Mouse (Mus musculus): ENCODE measurements at regions not wholly inside any gene's neighbourhood (a gene's known extent, or its start where the extent isn't known, plus 50 kb on each side); places are given as distances from the start of the nearest gene placed in this dataset.

DNA sequence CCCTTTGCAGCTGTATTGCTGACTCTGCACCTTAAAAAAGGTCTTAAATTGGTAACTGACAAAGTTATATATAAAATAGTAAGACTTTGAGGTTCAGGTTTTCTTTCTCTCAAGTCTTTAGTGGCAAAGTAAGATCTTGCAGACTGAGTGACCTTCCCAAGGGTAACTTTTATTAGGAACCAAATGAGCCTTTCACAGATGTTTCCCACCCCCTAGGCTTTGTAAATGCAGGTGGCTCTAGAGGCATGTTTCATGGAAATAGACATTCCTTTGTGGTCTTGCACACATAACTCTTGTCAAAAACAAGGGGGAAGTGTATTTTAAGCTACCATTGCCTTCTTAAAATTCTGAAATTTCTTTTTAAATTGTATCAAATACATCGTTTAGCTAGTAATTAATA, 1125.0 kb downstream of the D3Ertd751e start:
- H3K27ac ChIP-seq = no peak overlapping the region
- H3K4me2 ChIP-seq (replicated peaks) = no peak overlapping the region
- H3K27me3 ChIP-seq (replicated peaks) = no peaks in the 10 kb centered on the region
- H3K9ac ChIP-seq = no peak overlapping the region
- ATAC-seq (ENCODE audit: low FRiP score, low read depth) = no peak
- no peaks in the 10 kb centered on the region for H3K9me3 ChIP-seq
- no peak overlapping the region for H3K4me3 ChIP-seq
- no peaks in the 10 kb centered on the region for H3K4me1 ChIP-seq
- no peaks in the 10 kb centered on the region for H3K36me3 ChIP-seq
- WGBS = 84% methylated on average over 1 of the region's 1 CpGs

DNA sequence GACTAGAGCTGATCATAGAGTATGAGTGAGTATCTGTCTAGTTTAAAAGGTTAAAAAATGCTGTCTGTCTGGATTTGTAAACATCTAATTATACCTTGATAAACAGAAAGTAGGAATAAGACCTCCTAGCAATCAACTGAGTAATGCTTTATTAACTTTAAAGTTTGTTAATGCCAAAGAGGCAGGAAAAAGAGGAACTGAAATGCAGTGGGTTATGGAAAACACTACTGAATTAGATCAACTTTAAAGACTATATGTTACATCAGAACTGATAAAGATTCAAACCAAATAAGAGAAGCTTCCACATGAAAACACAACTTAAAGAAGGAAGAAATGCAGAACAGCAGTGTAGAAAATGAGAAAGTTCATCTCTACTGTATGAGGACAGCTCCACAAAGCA, 1136.6 kb downstream of the D3Ertd751e start:
- no peaks in the 10 kb centered on the region for H3K36me3 ChIP-seq
- H3K27ac ChIP-seq = no peak overlapping the region
- H3K4me3 ChIP-seq = no peak overlapping the region
- H3K4me2 ChIP-seq (replicated peaks) = no peak overlapping the region
- ATAC-seq (ENCODE audit: low FRiP score, low read depth) = no peak
- H3K9me3 ChIP-seq = peaks cover 4% of the 10 kb centered on the region; the same call in 1 of the 2 replicates
- H3K9ac ChIP-seq = no peak overlapping the region
- H3K4me1 ChIP-seq = no peaks in the 10 kb centered on the region
- H3K27me3 ChIP-seq (replicated peaks) = no peaks in the 10 kb centered on the region

DNA sequence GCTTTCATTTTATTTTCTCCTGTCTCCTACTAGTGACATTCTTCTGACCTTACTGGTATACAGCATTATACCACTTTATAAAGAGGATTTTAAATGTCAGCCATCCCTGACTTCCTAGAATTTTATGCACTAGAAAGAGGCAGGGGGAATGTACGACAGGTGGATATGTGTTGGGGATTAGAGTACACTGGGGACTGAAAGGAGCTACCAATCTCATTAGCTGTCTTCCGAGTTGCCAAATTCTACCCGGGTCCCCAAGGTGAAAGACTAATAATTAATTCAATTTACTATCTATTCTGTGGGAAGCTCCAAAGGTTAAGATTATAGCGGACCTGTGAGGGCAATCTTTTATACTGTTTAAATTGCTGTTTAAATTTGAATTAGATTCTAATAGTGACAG, 1142.1 kb downstream of the D3Ertd751e start:
- Histone ChIP-seq H3K4me1 (no peaks in the 10 kb centered on the region), H3K4me2 (replicated peaks) (no peak overlapping the region), H3K9ac (no peak overlapping the region), H3K36me3 (no peaks in the 10 kb centered on the region), H3K9me3 (peaks cover 4% of the 10 kb centered on the region; the same call in 1 of the 2 replicates), H3K27me3 (replicated peaks) (no peaks in the 10 kb centered on the region), H3K27ac (no peak overlapping the region), H3K4me3 (no peak overlapping the region)
- 80% methylated on average over 4 of the region's 4 CpGs for WGBS
- no peak for ATAC-seq (ENCODE audit: low FRiP score, low read depth)

DNA sequence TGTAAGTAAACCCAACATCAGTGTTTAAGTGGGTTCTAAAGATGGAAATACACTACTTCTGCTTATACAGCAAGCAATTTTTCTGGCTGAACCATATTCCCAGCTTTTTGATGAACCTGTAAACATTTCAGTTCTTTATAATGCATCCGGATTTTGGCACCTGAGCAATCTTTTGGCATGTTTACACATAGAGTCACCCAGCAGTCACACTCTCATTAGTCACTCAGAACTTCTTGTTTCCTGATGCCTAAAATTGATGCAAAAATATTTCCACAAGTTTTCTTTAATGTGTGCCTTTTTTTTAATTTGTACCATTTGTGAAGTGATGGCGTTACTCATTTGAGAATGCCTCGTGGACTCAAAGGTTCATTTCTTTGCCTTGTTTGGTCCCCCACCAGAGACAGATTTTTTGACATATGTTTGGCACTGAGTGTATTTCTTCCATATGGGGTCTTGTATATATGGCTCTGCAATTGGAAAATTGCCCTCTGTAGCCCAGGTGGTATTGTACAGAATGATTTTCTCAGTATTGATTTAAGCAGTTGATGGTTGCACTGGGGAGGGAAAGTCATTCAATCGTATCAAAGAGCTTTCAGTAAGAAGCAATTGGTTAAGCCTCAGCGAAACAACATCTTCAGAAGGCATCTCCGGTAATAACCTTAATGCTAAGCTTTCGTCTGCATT, 1149.7 kb downstream of the D3Ertd751e start:
- no peaks in the 10 kb centered on the region for H3K27me3 ChIP-seq (replicated peaks)
- peak; percentile 66 for ATAC-seq (ENCODE audit: low FRiP score, low read depth)
- H3K27ac ChIP-seq = no peak overlapping the region
- no peaks in the 10 kb centered on the region for H3K4me1 ChIP-seq
- no peak overlapping the region for H3K4me2 ChIP-seq (replicated peaks)
- no peak overlapping the region for H3K4me3 ChIP-seq
- WGBS = 82% methylated on average over 7 of the region's 7 CpGs
- no peaks in the 10 kb centered on the region for H3K36me3 ChIP-seq
- H3K9ac ChIP-seq = no peak overlapping the region
- no peaks in the 10 kb centered on the region for H3K9me3 ChIP-seq

DNA sequence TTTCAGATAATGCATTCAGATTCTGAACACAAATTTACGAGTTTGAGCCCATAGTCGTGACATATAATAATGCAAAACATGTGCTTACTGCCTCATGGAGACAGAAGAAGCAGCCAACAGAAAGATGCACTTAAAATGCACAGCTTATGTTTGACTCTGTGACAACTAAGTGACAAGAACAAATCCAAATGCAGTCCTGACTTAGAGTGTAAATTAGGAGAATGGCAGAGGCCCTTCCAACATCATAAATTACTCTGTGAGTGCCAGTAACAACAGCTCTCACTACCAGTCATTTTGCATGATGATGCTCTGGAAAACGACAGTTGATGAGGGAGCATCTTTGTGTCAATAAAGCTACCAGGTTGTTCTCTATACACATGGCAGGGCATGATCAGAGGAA, 1153.4 kb downstream of the D3Ertd751e start:
- Histone ChIP-seq H3K9ac (no peak overlapping the region), H3K36me3 (no peaks in the 10 kb centered on the region), H3K9me3 (no peaks in the 10 kb centered on the region), H3K4me3 (no peak overlapping the region), H3K27ac (no peak overlapping the region), H3K4me2 (replicated peaks) (no peak overlapping the region), H3K27me3 (replicated peaks) (no peaks in the 10 kb centered on the region), H3K4me1 (no peaks in the 10 kb centered on the region)
- ATAC-seq (ENCODE audit: low FRiP score, low read depth) = no peak
- 62% methylated on average over 3 of the region's 3 CpGs for WGBS

DNA sequence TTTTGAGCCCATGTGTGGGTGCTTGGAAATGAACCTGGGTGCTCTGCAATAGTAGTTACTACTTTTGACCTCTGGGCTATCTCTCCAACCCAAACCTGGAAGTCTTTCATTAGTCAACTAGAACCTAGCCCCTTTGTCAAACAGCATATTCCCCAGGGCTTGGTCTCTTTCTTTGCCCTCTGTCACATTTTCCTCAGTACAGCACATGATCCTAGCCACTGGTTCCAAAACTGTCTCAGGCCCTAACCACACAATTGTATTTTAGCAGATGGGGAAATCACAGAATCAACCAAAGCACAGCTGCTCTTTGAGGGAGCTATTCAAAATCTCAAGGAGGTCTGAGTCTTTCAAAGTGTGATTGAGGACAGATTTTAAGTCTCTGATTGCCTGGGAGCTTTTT, 1155.5 kb downstream of the D3Ertd751e start:
- no peak overlapping the region for H3K9ac ChIP-seq
- H3K4me3 ChIP-seq = no peak overlapping the region
- H3K27me3 ChIP-seq (replicated peaks) = no peaks in the 10 kb centered on the region
- H3K36me3 ChIP-seq = no peaks in the 10 kb centered on the region
- ATAC-seq (ENCODE audit: low FRiP score, low read depth) = no peak
- H3K9me3 ChIP-seq = no peaks in the 10 kb centered on the region
- H3K27ac ChIP-seq = no peak overlapping the region
- no peaks in the 10 kb centered on the region for H3K4me1 ChIP-seq
- H3K4me2 ChIP-seq (replicated peaks) = no peak overlapping the region

DNA sequence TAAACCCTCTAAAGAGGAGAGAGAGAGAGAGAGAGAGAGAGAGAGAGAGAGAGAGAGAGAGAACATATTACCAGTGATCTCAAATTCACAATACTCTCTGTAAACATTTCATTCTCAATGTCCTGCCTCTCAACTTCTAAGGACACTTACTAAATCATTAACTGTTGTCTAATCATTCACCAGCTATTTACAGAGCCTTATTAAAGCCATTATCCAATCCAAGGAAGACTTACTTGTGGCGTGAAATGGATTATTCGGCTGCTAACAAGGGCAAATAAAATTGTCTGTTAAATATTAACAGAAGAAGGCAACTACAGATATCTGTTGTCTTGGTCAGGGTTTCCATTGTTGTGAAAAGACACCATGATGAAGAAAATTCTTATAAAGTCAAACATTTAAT, 1156.5 kb downstream of the D3Ertd751e start:
- ATAC-seq (ENCODE audit: low FRiP score, low read depth) = no peak
- 66% methylated on average over 2 of the region's 2 CpGs for WGBS
- H3K4me3 ChIP-seq = no peak overlapping the region
- H3K27ac ChIP-seq = no peak overlapping the region
- H3K4me2 ChIP-seq (replicated peaks) = no peak overlapping the region
- H3K36me3 ChIP-seq = no peaks in the 10 kb centered on the region
- H3K4me1 ChIP-seq = no peaks in the 10 kb centered on the region
- no peaks in the 10 kb centered on the region for H3K9me3 ChIP-seq
- no peak overlapping the region for H3K9ac ChIP-seq
- H3K27me3 ChIP-seq (replicated peaks) = no peaks in the 10 kb centered on the region

DNA sequence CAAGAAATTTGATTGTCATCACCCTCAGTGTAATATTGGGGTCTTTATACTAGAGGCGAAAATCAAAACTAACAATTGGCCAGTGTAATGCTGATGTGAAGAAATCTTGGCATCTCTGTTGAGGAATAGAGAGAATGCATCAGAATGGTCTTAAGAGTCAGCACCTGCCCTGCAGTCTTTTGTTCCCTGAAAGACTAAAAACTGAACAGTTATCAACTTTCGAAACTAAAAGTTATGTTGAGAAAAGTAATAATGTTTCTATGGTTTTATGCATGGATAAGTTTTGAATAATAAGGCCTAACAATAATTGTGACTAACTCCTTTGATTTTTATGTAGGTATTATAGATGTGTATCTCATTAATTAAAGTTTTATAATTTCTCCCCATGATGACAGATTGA, 1158.6 kb downstream of the D3Ertd751e start:
- ATAC-seq (ENCODE audit: low FRiP score, low read depth) = no peak
- Histone ChIP-seq H3K9me3 (no peaks in the 10 kb centered on the region), H3K4me2 (replicated peaks) (no peak overlapping the region), H3K9ac (no peak overlapping the region), H3K27ac (no peak overlapping the region), H3K4me3 (no peak overlapping the region), H3K36me3 (no peaks in the 10 kb centered on the region), H3K4me1 (no peaks in the 10 kb centered on the region), H3K27me3 (replicated peaks) (no peaks in the 10 kb centered on the region)
- 84% methylated on average over 2 of the region's 2 CpGs for WGBS

DNA sequence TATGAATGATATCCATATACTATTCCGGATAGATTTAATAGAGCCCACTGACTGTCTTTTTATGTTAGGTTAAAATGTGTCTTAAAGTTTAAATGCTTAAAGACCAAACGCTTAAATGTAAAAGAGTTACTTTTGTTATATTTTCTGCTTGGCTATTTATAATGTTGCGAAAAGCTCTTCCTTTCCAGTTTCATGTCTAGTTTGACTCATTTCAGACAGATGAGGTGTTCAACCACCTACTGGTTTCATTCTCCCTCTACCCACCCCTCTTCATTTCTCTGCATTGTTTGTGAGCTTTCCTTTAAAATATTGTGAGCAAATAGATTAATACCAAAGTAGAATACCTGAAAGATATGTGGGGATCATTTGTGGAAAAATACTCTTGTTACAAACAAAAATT, 1163.8 kb downstream of the D3Ertd751e start:
- Histone ChIP-seq H3K27ac (no peak overlapping the region), H3K36me3 (no peaks in the 10 kb centered on the region), H3K9me3 (no peaks in the 10 kb centered on the region), H3K9ac (no peak overlapping the region), H3K4me2 (replicated peaks) (no peak overlapping the region), H3K4me3 (no peak overlapping the region), H3K27me3 (replicated peaks) (no peaks in the 10 kb centered on the region), H3K4me1 (no peaks in the 10 kb centered on the region)
- ATAC-seq (ENCODE audit: low FRiP score, low read depth) = no peak
- 97% methylated on average over 3 of the region's 3 CpGs for WGBS

DNA sequence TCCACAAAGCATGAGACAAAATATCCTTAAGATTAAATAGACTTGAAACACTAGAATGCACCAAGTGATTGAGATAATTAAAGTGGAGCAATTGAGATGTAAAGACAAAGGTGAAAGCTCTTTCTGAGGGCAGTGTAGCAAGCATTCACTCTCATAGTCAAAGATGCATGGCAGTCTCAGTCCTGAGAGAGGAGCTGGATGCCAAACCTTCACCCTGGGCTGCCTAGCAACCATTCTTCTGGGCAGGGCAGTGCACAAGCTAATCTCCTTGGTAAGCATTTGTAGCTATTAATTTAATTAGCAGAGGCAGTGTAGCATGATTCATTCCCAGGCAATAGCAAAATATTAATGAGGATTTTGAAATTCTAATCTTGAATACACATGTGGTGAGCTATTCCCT, 1166.0 kb downstream of the D3Ertd751e start:
- no peaks in the 10 kb centered on the region for H3K27me3 ChIP-seq (replicated peaks)
- no peak overlapping the region for H3K4me2 ChIP-seq (replicated peaks)
- H3K4me3 ChIP-seq = no peak overlapping the region
- H3K27ac ChIP-seq = no peak overlapping the region
- no peaks in the 10 kb centered on the region for H3K4me1 ChIP-seq
- H3K36me3 ChIP-seq = no peaks in the 10 kb centered on the region
- H3K9ac ChIP-seq = no peak overlapping the region
- H3K9me3 ChIP-seq = no peaks in the 10 kb centered on the region
- peak; percentile 81 for ATAC-seq (ENCODE audit: low FRiP score, low read depth)

DNA sequence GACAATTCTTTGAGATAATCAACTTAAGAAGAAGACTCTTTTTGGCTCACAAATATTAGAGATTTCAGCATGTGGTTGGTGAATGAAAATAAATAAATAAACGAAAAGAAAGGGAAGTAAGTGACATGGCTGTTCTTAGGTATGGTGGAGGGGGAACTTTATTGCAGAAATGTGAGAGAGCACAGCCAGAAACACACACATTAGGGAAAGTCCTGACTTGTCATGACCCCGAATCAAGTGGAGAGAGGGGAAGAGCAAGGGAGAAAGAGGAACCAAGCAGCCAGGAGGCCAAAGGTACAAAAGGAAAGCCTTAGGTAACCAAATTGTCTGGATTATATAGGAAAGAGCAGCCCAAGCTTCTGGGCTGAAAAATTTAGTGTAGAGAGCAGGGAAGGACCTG, 1172.7 kb downstream of the D3Ertd751e start:
- Histone ChIP-seq H3K27me3 (replicated peaks) (no peaks in the 10 kb centered on the region), H3K9me3 (no peaks in the 10 kb centered on the region), H3K36me3 (no peaks in the 10 kb centered on the region), H3K4me3 (no peak overlapping the region), H3K27ac (no peak overlapping the region), H3K4me1 (no peaks in the 10 kb centered on the region), H3K9ac (no peak overlapping the region), H3K4me2 (replicated peaks) (no peak overlapping the region)
- WGBS = 84% methylated on average over 2 of the region's 2 CpGs
- no peak for ATAC-seq (ENCODE audit: low FRiP score, low read depth)

DNA sequence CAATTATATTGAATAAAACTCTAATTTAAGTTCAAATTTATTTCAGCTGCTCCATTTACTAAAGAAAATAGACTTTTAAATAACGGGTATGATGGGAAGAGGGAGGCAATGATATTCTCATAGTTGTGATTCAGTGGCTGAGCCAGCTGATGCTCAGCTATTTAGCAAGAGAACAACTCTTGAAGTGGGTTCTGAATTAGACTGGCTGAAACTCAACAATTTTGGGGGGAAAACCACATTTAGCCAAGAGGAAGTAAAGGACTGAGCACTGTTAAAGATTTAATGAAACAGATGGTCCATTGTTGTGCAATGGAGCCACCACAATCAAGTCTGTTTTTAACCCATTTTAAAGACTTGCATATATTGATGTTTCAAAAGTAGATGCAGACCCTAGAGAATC, 1193.0 kb downstream of the D3Ertd751e start:
- Histone ChIP-seq H3K27ac (no peak overlapping the region), H3K36me3 (no peaks in the 10 kb centered on the region), H3K4me2 (replicated peaks) (no peak overlapping the region), H3K27me3 (replicated peaks) (no peaks in the 10 kb centered on the region), H3K4me3 (no peak overlapping the region), H3K9ac (no peak overlapping the region), H3K4me1 (no peaks in the 10 kb centered on the region), H3K9me3 (no peaks in the 10 kb centered on the region)
- 78% methylated on average over 1 of the region's 1 CpGs for WGBS
- ATAC-seq (ENCODE audit: low FRiP score, low read depth) = no peak

DNA sequence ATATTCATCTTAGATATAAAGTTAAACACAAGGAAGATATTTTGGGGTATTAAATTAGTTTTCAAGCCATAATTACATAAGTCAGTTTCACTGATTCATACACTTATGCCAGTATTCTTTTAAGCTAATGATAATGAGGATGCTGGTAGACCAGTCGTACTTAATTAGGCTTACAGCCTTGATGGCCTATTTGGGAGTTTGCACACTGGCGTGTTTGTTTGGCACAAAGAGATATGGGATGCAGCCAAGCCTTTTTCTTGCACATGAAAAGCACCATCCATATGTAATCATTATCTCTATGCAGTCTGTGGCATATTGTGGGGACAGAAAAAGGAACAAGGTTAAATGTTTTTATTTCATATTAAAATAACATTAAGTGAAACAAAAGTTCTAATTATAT, 1234.7 kb downstream of the D3Ertd751e start:
- 72% methylated on average over 2 of the region's 2 CpGs for WGBS
- Histone ChIP-seq H3K27me3 (replicated peaks) (no peaks in the 10 kb centered on the region), H3K9me3 (no peaks in the 10 kb centered on the region), H3K9ac (no peak overlapping the region), H3K4me3 (no peak overlapping the region), H3K27ac (no peak overlapping the region), H3K4me2 (replicated peaks) (no peak overlapping the region), H3K4me1 (no peaks in the 10 kb centered on the region), H3K36me3 (no peaks in the 10 kb centered on the region)
- ATAC-seq (ENCODE audit: low FRiP score, low read depth) = no peak
